Mouse (Mus musculus): Measurements from ENCODE around the gene Gm21988.

- TF ChIP-seq CTCF (conservative IDR thresholded peaks at IDR 0.05; ENCODE audit: low read length) (no peak), POU5F1 (IDR thresholded peaks at IDR 0.05; ENCODE audit: borderline replicate concordance, low read length) (no peak)
These were observed 27.7 kb downstream of the Gm21988 start for GRCm38 (mm10) chr11:70211972-70212371.

Measured in E14TG2a.4 (cell line).